Mouse (Mus musculus): ENCODE measurements around the gene Tex21.

Tex21 gene

DNA sequence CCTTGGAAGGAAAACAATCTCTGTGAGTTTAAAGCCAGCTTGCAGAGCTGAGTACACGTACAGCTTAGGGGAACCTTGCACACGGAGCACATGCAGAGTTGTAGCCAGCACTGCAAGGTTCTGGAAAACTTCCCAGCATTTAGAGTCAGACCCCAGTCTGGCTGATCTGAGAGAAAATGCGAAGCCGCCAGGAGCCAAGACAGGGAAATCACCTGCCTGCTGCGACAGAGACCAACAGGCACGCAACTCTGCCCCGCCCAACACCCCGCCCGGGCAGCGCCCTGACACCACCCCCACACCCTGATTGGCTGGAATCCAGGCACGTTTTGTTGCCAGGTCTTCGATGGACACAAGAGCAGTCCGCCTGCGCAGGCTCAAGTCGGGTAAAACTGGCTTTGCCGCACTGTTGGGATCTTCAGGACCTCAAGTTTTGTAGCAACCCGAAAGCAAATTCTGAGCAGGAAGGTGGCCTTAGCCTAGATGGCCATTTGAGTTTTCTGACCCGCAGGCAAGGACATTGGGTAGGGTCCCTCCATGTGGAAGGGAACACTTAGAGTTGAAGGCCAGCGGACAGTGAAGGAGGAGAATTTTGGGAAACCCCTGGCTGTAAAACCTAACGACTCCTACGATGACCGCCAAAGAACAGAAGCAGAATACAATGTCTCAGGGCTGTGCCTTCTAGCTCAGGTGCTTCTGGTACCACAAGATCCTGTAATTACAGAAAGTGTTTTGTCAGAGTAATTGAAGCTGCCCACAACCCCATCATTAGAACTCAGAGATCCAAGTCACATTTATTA is 50.4 kb downstream of the Tex21 start:
- peak; percentile 84 for DNase-seq (ENCODE audit: low spot score)

DNA sequence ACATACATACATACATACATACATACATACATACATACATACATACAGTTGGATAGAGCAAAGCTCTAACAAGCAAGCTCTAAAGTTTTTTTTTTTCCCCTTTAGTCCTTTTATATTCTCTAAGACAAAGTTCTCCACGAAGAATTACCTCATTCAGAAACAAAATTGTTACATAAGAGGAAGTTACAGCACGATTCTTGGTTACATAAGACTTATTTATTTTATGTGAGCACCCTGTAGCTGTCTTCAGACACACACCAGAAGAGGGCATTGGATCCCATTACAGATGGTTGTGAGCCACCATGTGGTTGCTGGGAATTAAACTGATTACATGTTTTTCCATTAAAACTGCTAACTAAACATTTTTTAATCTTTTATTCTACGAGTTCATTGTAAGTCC is 52.0 kb downstream of the Tex21 start:
- DNase-seq (ENCODE audit: low spot score) = no peak

- DNase-seq (ENCODE audit: low spot score) = peak; percentile 85
These were observed 55.6 kb downstream of the Tex21 start for GRCm38 (mm10) chr12:76190940-76191339.

- peak; percentile 29 for DNase-seq (ENCODE audit: low spot score)
These were observed 58.7 kb downstream of the Tex21 start for GRCm38 (mm10) chr12:76187849-76188248.

GRCm38 (mm10) chr12:76186473-76186872 is 60.1 kb downstream of the Tex21 start:
- no peak for DNase-seq (ENCODE audit: low spot score)

- DNase-seq (ENCODE audit: low spot score) = no peak
These were observed 61.3 kb downstream of the Tex21 start for GRCm38 (mm10) chr12:76185167-76185816.

- DNase-seq (ENCODE audit: low spot score) = no peak
These were observed 62.3 kb downstream of the Tex21 start for GRCm38 (mm10) chr12:76184271-76184670.

- DNase-seq (ENCODE audit: low spot score) = no peak
These were observed 63.7 kb downstream of the Tex21 start for GRCm38 (mm10) chr12:76182831-76183230.

- no peak for DNase-seq (ENCODE audit: low spot score)
These were observed 65.1 kb downstream of the Tex21 start for GRCm38 (mm10) chr12:76181471-76181870.

DNA sequence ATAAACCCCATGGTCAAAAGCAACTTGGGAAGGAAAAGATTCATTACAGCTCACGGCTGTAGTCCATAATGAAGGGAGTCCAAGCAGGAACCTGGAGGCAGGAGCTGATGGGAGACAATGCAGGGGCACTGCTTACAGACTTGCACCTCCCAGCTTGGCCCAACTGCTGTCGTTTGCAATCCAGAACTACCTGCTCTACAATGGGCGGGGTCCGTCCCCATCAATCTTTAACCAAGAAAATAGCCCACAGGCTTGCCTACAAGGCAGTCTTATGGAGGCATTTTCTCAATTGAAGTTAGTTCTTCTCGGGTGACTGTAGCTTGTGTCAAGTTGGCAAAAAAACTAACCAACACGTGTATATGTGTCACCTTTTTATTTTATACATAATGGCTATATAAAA is 66.1 kb downstream of the Tex21 start:
- DNase-seq (ENCODE audit: low spot score) = no peak

DNA sequence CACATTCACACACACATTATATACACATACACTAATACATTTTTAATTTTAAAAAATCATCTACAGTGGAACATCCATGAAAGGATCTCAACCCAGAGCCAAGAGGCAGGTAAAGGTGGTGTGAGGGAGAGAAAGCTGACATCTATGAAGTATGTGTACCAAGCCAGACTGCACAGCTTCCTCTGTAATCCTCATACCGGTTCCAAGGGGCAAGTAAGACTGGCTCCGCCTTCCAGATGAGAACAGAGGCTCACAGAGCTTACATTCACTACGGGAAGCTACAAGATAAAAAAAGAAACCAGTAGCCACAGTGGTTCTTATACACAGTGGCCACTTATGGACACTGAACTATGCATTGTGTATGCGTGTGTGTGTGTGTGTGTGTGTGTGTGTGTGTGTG is 67.0 kb downstream of the Tex21 start:
- no peak for DNase-seq (ENCODE audit: low spot score)

GRCm38 (mm10) chr12:76179051-76179450 is 67.5 kb downstream of the Tex21 start:
- no peak for DNase-seq (ENCODE audit: low spot score)

DNA sequence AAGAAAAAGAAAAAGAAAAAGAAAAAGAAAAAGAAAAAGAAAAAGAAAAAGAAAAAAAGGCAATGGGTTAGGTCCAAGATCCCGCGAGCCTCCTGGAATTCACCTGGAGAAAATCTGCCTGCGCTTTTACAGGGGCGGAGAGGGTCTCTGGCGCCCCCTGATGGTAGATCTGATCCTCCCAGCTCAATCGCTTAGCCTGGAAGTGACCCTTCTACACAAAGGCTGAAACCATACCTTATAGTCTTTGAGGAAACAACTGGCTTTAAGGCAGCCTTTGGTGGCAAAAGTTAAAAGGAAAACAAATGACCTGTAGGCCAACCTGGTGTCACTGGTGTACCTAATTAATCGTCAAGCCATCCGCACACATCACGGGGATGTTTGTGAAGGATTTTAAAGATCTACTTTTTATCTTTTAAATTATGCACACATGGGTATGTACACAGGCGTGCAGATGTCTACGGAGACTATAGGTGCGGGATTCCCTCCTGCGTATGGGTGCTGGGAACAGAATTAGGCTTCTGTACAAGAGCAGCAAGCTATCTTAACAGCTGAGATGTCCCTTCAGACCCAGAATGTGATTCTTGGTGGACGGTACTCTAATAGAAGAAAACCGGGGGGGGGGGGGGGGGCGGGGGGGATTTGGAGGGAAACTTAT is 68.6 kb downstream of the Tex21 start:
- peak; percentile 71 for DNase-seq (ENCODE audit: low spot score)

GRCm38 (mm10) chr12:76177000-76177863 is 69.3 kb downstream of the Tex21 start, which contains the start of gene Esr2:
TSS of gene Esr2 (minus strand) at chr12:76177259.
- no peak for DNase-seq (ENCODE audit: low spot score)

GRCm38 (mm10) chr12:76165641-76166040 is 80.9 kb downstream of the Tex21 start:
- no peak for DNase-seq (ENCODE audit: low spot score)

DNA sequence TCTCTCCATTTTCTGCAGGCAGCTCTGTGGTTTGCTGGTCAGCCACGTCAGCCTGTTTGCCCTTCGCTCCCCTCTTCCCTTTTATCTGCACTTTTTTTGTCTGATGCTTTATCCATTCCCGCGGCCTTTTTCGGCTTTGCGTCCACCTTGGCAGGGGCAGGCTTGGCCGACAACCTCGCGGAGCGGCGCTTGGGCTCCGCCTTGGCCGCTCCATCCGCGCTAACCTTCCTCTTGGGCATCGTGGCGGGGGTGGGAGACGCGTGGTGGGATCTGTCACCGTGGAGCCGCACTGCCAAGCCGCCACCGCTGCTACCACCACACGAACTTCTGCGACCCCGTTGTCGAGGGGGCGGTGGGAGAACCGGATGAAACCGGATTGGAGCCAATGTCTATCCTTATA is 94.2 kb downstream of the Tex21 start:
- peak; percentile 23 for DNase-seq (ENCODE audit: low spot score)
